Mouse (Mus musculus): ENCODE data around the gene 4930519P11Rik.

GRCm38 (mm10) chr2:154639115-154639514 lies 25.9 kb upstream of the 4930519P11Rik start:
- TF ChIP-seq POLR2A (IDR thresholded peaks at IDR 0.05; ENCODE audit: control insufficient read depth in 1 of 2, insufficient read depth in 1 of 2, low read depth in 1 of 2, low read length in 2 of 2, poor library complexity in 1 of 2) (no peak), CHD1 (IDR thresholded peaks at IDR 0.05; ENCODE audit: low read depth, low read length) (no peak), BHLHE40 (IDR thresholded peaks at IDR 0.05; ENCODE audit: borderline replicate concordance, low read depth, low read length) (no peak), SMC3 (IDR thresholded peaks at IDR 0.05; ENCODE audit: low read depth, low read length) (no peak), TAL1 (IDR thresholded peaks at IDR 0.05; ENCODE audit: low read length) (no peak), CTCF (IDR thresholded peaks at IDR 0.05 in 2 of 3, conservative IDR thresholded peaks at IDR 0.05 in 1 of 3; ENCODE audit: control insufficient read depth in 1 of 3, insufficient read depth in 1 of 3, low read depth in 2 of 3, low read length in 3 of 3, poor library complexity in 1 of 3, severe bottlenecking in 1 of 3) (no peak)

Measured in MEL (cell line).